Mouse (Mus musculus) T-helper 1 cell (primary cell): ENCODE measurements around the gene Osbpl11.
"Not testable (repeated sequence)": the region's sequence is repeated elsewhere in the genome, so short reads cannot be mapped to it uniquely, and the experiment has no call there.

Source experiments
- in situ Hi-C: fragments of 300-600 bp; cut with MboI, MseI; formaldehyde crosslinking; loops from one replicate; pipeline ENCODE4 v1.15.1; 2025; ENCODE audit warnings: high pct_unique_total_duplicates

The Osbpl11 gene

DNA sequence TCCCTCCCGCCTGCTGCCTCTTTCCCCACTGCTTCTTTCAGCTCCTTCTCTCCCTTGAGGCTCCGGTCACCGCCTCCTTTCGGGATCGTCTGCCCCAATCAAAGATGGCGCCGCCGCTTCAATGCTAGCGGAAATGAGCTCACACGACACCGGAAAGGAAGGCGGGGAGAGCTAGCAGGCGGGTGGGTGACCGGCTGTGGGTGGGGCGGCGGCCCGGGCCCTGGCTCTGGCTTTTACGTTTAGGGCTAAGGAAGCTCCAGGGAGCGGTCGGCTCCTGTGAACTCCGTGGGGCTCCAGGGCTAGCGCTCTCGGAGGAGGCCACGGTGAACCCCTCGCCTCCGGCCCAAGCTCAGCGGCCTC, at the start of gene Osbpl11:
Gene Osbpl11, plus strand, starts transcription at position 171 of the 360 bp plus-strand sequence.
- in situ Hi-C loops: no loop called here

DNA sequence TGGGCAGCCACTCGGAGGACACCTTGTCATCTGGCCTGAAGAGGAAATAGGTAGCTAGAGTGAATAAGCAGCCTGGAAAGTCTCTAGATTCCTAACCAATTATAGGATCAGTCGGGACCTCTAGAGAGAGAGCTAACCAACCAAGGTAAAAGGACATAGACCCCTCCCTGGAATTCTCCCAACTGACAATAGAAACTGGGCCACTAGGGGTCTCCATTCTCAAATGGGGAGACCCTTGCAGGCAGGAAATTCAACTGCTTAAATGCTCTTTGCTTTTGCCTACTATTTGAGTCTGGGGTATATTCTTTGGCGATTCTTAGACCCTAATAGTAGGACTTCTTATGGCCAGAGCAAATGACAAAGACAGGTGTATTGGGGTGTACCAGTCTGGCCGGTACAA, 49.7 kb upstream of the Osbpl11 start:
- in situ Hi-C loops: no loop called here

DNA sequence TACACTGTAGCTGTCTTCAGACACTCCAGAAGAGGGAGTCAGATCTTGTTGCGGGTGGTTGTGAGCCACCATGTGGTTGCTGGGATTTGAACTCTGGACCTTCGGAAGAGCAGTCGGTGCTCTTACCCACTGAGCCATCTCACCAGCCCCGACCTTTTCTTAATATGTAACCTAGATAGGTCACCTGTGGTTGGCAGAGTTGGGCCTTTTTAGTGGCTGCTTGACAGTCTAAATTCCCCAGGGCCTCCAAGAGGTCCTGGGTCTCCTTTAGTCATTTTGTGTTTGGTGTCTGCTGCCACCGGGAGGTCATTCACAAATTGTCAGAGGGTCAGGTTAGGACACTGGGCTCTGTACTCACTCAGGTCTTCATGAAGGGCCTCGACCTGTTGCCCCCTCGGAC, 45.8 kb upstream of the Osbpl11 start:
- in situ Hi-C loops: not testable (repeated sequence)

- in situ Hi-C loops: no loop called here
Measured at GRCm38 (mm10) chr16:33141758-33142280, 43.1 kb upstream of the Osbpl11 start.

DNA sequence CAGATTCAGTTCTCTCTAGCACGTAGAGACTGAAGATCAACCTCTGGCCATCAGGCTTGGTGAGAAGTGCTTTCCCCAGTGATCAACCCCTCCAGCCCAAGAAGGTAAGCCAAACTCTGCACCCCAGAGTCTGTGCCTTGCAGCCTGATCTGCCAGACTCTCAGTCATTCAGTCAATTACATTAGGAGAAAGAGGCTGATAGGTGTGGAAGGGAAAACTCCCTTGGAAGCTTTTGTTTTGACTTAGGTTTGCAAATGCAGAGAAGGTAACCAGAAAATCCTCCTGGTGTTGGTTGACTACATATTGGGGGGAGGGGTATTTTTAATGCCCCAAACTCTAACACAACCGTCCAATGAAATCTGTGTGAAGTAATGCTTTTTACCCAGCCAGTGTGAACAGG, 41.4 kb upstream of the Osbpl11 start:
- in situ Hi-C loops: no loop called here

DNA sequence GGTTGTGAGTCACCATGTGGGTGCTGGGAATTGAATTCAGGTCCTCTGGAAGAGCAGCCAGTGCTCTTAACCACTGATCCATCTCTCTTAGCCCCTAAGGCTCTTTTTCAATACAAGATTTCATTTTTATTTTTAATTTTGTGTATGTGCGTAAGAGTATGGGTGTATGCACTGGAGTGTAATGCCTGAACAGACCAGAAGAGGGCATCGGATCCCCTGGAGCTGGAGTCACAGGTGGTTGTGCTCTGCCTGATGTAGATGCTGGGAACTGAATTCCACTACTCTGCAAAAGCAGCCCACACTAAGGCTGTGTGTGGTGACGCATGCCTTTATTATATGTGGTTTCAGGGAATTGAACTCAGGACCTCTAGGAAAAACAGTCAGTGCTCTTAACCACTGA, 38.7 kb upstream of the Osbpl11 start:
- in situ Hi-C loops: no loop called here

DNA sequence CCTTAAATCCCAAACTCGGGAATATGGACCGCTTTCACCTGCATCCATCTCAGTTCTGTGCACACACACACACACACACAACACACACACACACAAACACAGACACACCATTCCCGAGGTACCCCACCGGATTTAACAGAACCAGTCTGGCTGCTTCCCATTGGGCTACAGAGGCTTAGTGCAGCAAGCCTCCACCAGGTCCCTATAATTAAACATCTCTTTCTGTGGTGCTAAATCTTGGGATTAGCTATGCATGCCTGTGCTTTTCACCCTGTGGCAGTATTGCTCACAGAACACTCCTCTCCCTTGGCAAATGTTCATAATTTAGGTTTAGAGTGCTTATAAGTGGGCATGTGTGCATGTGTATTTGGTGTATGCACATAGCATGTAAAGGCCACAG, 36.7 kb upstream of the Osbpl11 start:
- in situ Hi-C loops: no loop called here

- in situ Hi-C loops: not testable (repeated sequence)
Measured at GRCm38 (mm10) chr16:33150875-33151274, 34.0 kb upstream of the Osbpl11 start.

DNA sequence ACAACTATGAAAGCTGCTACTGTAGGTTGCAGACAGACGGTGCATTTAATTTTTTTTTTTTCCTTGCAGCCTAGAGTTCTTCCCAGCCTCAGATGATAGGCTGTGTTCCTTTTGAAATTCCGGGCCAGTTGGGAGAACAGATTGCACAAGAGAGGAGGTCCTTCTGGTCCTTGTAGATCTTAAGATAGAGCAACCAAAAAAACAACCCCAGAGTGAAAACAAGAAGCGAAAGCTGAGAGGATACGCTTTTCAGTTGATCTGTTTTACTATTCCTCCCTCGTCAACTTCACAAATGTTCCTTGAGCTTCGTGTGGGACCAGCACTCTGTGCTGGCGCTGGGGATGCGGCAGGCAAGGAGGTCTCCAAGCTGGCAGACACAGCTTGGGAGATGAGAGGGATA, 33.3 kb upstream of the Osbpl11 start:
- in situ Hi-C loops: no loop called here

DNA sequence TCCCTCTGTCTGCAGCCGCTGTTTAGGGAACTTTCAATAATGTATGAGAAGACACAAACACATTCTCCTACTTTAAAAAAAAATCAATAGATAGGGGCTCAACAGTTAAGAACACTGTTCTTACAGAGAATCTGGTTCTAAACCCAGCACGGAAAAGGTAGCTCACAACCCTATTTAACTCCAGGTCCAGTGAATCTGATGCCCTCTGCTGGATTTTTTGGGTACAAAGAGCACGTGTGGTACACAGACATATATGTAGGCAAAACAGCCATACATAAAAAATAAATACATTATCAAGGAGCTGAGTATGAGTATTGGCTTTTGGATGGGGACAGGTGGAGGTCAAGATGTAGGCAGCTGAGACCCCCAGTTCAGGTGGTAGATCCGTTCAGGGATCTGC, 29.9 kb upstream of the Osbpl11 start:
- in situ Hi-C loops: no loop called here

GRCm38 (mm10) chr16:33158006-33158405, 26.9 kb upstream of the Osbpl11 start:
- in situ Hi-C loops: no loop called here

- in situ Hi-C loops: no loop called here
Measured at GRCm38 (mm10) chr16:33158590-33159071, 26.2 kb upstream of the Osbpl11 start.

GRCm38 (mm10) chr16:33159363-33159762, 25.5 kb upstream of the Osbpl11 start:
- in situ Hi-C loops: no loop called here

- in situ Hi-C loops: no loop called here
Measured at GRCm38 (mm10) chr16:33163330-33164090, 21.4 kb upstream of the Osbpl11 start.

DNA sequence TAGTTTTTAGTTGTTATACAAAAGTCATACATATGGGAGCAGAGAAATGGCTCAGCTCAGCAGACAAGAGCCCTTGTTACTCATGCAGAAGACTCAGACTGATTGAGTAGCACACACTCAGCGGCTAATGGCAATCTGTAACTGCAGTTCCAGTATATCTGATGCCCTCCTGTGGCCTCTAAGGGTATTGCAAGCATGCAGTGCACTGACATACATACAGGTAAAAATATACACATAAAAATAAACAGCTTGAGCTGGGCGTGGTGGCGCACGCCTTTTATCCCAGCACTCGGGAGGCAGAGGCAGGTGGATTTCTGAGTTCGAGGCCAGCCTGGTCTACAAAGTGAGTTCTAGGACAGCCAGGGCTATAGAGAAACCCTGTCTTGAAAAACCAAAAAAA, 18.6 kb upstream of the Osbpl11 start:
- in situ Hi-C loops: not testable (repeated sequence)

GRCm38 (mm10) chr16:33167537-33167936, 17.3 kb upstream of the Osbpl11 start:
- in situ Hi-C loops: no loop called here

DNA sequence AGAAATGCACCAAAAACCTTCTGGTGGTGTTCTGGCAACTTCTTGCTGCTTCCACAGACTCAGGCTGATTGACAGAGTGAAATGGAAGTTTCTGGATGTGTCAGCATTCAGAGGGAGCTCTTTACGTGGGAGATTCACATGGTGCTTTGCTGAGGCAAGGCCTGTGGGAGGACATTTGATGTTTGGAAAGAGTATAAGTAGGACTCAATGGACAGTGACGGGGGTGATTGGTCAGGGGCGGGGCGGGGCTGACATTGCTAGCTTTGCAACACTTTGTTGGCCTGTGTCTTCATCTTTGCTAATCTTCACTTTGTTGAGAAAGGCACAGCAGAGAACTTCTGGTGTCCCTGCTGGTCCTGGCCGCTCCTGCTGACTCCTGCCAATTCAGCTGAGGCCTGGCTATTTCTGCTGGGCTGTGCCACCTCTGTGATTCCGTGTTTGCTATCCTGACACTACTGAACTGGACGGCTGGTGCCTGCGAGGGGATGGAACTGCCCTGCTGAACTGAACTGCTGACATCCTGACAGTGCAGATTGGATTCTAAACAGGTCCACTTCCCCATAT, 15.3 kb upstream of the Osbpl11 start:
- in situ Hi-C loops: no loop called here

GRCm38 (mm10) chr16:33170716-33171587, 13.9 kb upstream of the Osbpl11 start:
- in situ Hi-C loops: no loop called here

DNA sequence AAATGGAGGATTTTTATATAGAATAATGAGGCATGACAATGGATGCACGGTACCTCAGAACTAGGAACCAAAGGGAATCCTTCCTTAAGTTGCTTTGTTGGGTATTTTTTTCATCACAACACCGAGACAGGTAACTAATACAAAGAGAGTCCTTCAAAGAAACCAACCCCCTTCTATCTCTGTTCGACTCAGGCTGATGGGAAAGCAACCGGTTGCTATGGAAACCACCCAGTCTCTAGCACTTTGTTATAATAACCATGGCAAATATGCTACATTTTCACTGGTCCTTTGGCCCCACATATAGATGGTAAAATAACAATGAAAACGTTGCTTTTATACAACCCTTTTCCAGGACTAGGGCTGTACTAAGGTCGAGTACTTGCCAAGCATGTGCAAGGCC, 13.1 kb upstream of the Osbpl11 start:
- in situ Hi-C loops: no loop called here

DNA sequence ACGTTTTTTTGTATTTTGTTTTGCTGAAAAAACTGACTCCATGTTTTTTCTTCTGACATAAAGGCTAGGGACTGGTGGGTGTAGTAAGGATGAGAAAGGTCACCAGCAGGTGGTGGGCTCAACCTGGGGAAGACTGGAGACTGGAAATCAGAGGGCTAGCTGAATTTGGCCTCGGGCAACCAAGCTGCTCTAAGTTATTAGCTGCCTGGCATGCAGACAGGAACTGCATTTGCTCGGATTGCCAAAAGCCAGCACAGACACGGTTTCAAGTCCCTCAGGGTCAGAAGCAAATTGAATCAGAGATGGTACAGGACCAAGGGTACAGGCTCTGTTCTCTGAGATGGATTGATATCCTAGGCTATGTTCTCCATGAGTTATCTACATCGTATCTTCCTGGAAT, 11.7 kb upstream of the Osbpl11 start:
- in situ Hi-C loops: no loop called here

- in situ Hi-C loops: no loop called here
Measured at GRCm38 (mm10) chr16:33174695-33175094, 10.2 kb upstream of the Osbpl11 start.

DNA sequence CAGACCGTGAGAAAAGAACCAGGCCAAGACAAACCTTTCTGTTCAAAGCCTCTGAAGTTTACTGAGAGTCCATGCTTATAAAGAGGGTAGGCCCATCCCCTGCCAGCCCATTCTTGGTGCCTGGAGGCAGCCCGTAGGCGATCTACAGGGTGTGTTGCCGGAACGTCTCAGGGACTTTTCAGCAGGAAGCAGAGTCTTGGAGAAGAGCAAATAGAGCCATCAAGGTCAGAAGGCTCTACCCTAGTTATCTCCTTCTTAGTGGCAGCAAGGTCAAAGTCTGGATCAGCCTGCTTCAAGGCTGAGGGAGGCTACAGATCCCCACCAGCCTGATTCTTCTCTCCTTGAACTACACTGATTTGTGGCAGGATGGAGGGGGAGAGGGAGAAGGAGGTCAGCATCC, 8.0 kb upstream of the Osbpl11 start:
- in situ Hi-C loops: not testable (repeated sequence)
